Mouse (Mus musculus): ENCODE measurements around the gene Inpp5a. TPM values are rescaled to one million over a fixed set of nuclear protein-coding genes. Genes with fewer than 3 reads are reported as not detected.

The Inpp5a gene
- polyA plus RNA-seq, 1 experiment from 2014 or later = 25.2 TPM

DNA sequence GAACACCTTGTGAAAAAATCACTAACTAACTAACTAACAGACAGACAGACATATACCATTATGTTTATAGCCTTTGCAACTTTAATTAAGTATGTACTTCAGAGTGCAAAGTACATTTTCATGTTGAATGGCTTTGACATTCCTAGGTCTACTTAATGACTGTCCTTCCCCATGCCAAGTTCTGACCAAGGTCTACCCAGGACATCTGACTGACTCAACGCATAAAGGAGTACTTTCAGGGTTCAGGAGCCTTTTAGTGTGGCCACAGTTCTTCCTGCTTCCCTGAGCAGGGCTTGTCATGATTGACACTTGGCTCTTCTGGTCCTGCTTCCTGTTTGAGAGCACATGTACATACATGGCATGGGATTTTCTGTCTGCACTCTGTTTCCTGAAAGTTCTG is 64.3 kb downstream of the Inpp5a start:
- ATAC-seq (ENCODE audit: low FRiP score) (no peak), DNase-seq (ENCODE audit: low spot score, missing footprints) (peak; percentile 26)
- Histone ChIP-seq H3K36me3 (ENCODE audit: control insufficient read depth, insufficient read depth, low read length) (no peaks in the 10 kb centered on the region), H3K27ac (ENCODE audit: low read depth, low read length) (no peak overlapping the region), H3K9me3 (ENCODE audit: control insufficient read depth, low read length) (no peaks in the 10 kb centered on the region), H3K4me1 (ENCODE audit: control insufficient read depth, insufficient read depth, low read length) (no peaks in the 10 kb centered on the region), H3K9ac (ENCODE audit: low read length) (no peak overlapping the region), H3K4me2 (no peak overlapping the region), H3K27me3 (ENCODE audit: control insufficient read depth, insufficient read depth, low read length) (no peaks in the 10 kb centered on the region), H3K4me3 (ENCODE audit: low read depth, low read length) (no peak overlapping the region)
- WGBS = 74% methylated on average over 1 of the region's 1 CpGs

DNA sequence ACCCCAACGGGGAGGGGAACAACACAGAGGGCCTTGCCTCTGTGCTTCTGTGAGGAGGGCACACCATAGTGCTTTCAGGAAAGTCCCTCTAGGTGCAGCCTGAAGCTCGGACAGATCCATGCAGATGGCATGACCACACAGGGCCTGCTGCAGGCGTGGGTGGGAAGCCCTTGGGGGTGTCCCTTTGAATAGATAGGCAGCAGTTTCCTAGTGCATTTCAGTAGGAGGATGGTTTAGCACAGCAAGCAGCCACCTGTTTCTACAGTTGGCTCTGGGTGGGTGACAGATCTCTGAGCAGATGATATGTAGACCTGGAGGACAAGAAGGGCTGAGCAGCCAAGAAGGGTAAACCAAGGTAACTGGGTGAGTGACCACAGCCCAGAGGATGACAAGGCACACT is 65.4 kb downstream of the Inpp5a start:
- H3K4me1 ChIP-seq (ENCODE audit: control insufficient read depth, insufficient read depth, low read length) = no peaks in the 10 kb centered on the region
- H3K9me3 ChIP-seq (ENCODE audit: control insufficient read depth, low read length) = no peaks in the 10 kb centered on the region
- WGBS = 82% methylated on average over 3 of the region's 3 CpGs
- H3K27me3 ChIP-seq (ENCODE audit: control insufficient read depth, insufficient read depth, low read length) = no peaks in the 10 kb centered on the region
- no peak overlapping the region for H3K4me2 ChIP-seq
- peak; percentile 47 for DNase-seq (ENCODE audit: low spot score, missing footprints)
- no peak overlapping the region for H3K9ac ChIP-seq (ENCODE audit: low read length)
- H3K36me3 ChIP-seq (ENCODE audit: control insufficient read depth, insufficient read depth, low read length) = no peaks in the 10 kb centered on the region
- no peak for ATAC-seq (ENCODE audit: low FRiP score)
- H3K4me3 ChIP-seq (ENCODE audit: low read depth, low read length) = no peak overlapping the region
- no peak overlapping the region for H3K27ac ChIP-seq (ENCODE audit: low read depth, low read length)

GRCm38 (mm10) chr7:139456759-139457158 is 67.8 kb downstream of the Inpp5a start:
- no peaks in the 10 kb centered on the region for H3K27me3 ChIP-seq (ENCODE audit: control insufficient read depth, insufficient read depth, low read length)
- no peaks in the 10 kb centered on the region for H3K36me3 ChIP-seq (ENCODE audit: control insufficient read depth, insufficient read depth, low read length)
- WGBS = 77% methylated on average over 6 of the region's 6 CpGs
- H3K4me3 ChIP-seq (ENCODE audit: low read depth, low read length) = no peak overlapping the region
- DNase-seq (ENCODE audit: low spot score, missing footprints) (peak; percentile 2), ATAC-seq (ENCODE audit: low FRiP score) (no peak)
- H3K4me1 ChIP-seq (ENCODE audit: control insufficient read depth, insufficient read depth, low read length) = no peaks in the 10 kb centered on the region
- H3K4me2 ChIP-seq = no peak overlapping the region
- H3K27ac ChIP-seq (ENCODE audit: low read depth, low read length) = no peak overlapping the region
- H3K9ac ChIP-seq (ENCODE audit: low read length) = no peak overlapping the region
- H3K9me3 ChIP-seq (ENCODE audit: control insufficient read depth, low read length) = no peaks in the 10 kb centered on the region

DNA sequence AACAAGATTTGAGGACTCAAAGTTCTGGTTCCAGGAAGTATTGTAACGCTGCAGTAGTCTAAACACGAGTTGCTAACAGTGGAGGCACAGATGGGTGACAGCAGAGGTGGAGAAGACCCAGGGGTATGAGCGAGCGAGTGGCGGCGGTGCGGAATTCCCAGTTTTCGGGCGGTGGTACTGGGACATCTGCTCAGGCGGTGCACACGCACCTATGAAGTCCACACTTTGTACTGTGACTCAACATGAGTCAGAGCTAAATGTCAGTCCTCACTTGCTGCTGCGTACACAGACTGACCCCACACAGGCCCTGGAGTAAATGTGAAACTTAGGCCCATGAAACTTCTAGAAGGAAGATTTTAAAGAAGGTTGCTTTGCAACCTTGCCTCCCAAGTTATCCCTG is 72.4 kb downstream of the Inpp5a start:
- H3K27me3 ChIP-seq (ENCODE audit: control insufficient read depth, insufficient read depth, low read length) = no peaks in the 10 kb centered on the region
- ATAC-seq (ENCODE audit: low FRiP score) = no peak
- no peaks in the 10 kb centered on the region for H3K9me3 ChIP-seq (ENCODE audit: control insufficient read depth, low read length)
- H3K4me2 ChIP-seq = no peak overlapping the region
- no peaks in the 10 kb centered on the region for H3K36me3 ChIP-seq (ENCODE audit: control insufficient read depth, insufficient read depth, low read length)
- no peaks in the 10 kb centered on the region for H3K4me1 ChIP-seq (ENCODE audit: control insufficient read depth, insufficient read depth, low read length)
- 92% methylated on average over 12 of the region's 12 CpGs for WGBS
- no peak overlapping the region for H3K9ac ChIP-seq (ENCODE audit: low read length)
- DNase-seq (ENCODE audit: low spot score, missing footprints) = no peak
- no peak overlapping the region for H3K4me3 ChIP-seq (ENCODE audit: low read depth, low read length)
- H3K27ac ChIP-seq (ENCODE audit: low read depth, low read length) = no peak overlapping the region

GRCm38 (mm10) chr7:139462142-139462541 is 73.2 kb downstream of the Inpp5a start:
- WGBS = 77% methylated on average over 10 of the region's 10 CpGs
- no peak for ATAC-seq (ENCODE audit: low FRiP score)
- H3K4me1 ChIP-seq (ENCODE audit: control insufficient read depth, insufficient read depth, low read length) = no peaks in the 10 kb centered on the region
- no peaks in the 10 kb centered on the region for H3K9me3 ChIP-seq (ENCODE audit: control insufficient read depth, low read length)
- H3K27ac ChIP-seq (ENCODE audit: low read depth, low read length) = no peak overlapping the region
- H3K4me3 ChIP-seq (ENCODE audit: low read depth, low read length) = no peak overlapping the region
- H3K9ac ChIP-seq (ENCODE audit: low read length) = no peak overlapping the region
- no peak overlapping the region for H3K4me2 ChIP-seq
- no peaks in the 10 kb centered on the region for H3K27me3 ChIP-seq (ENCODE audit: control insufficient read depth, insufficient read depth, low read length)
- no peaks in the 10 kb centered on the region for H3K36me3 ChIP-seq (ENCODE audit: control insufficient read depth, insufficient read depth, low read length)
- DNase-seq (ENCODE audit: low spot score, missing footprints) = no peak

- ATAC-seq (ENCODE audit: low FRiP score) (no peak), DNase-seq (ENCODE audit: low spot score, missing footprints) (no peak)
- peaks cover 2% of the 10 kb centered on the region; the same call in 1 of the 2 replicates for H3K4me1 ChIP-seq (ENCODE audit: control insufficient read depth, insufficient read depth, low read length)
- H3K4me2 ChIP-seq = no peak overlapping the region
- H3K9me3 ChIP-seq (ENCODE audit: control insufficient read depth, low read length) = no peaks in the 10 kb centered on the region
- no peaks in the 10 kb centered on the region for H3K27me3 ChIP-seq (ENCODE audit: control insufficient read depth, insufficient read depth, low read length)
- H3K9ac ChIP-seq (ENCODE audit: low read length) = no peak overlapping the region
- no peaks in the 10 kb centered on the region for H3K36me3 ChIP-seq (ENCODE audit: control insufficient read depth, insufficient read depth, low read length)
- H3K4me3 ChIP-seq (ENCODE audit: low read depth, low read length) = no peak overlapping the region
- 91% methylated on average over 4 of the region's 4 CpGs for WGBS
- no peak overlapping the region for H3K27ac ChIP-seq (ENCODE audit: low read depth, low read length)
These were observed 76.6 kb downstream of the Inpp5a start for GRCm38 (mm10) chr7:139465538-139465937.

- Histone ChIP-seq H3K9ac (ENCODE audit: low read length) (no peak overlapping the region), H3K4me3 (ENCODE audit: low read depth, low read length) (no peak overlapping the region), H3K4me1 (ENCODE audit: control insufficient read depth, insufficient read depth, low read length) (peaks cover 2% of the 10 kb centered on the region; the same call in 1 of the 2 replicates), H3K9me3 (ENCODE audit: control insufficient read depth, low read length) (no peaks in the 10 kb centered on the region), H3K36me3 (ENCODE audit: control insufficient read depth, insufficient read depth, low read length) (no peaks in the 10 kb centered on the region), H3K27me3 (ENCODE audit: control insufficient read depth, insufficient read depth, low read length) (no peaks in the 10 kb centered on the region), H3K4me2 (no peak overlapping the region), H3K27ac (ENCODE audit: low read depth, low read length) (no peak overlapping the region)
- DNase-seq (ENCODE audit: low spot score, missing footprints) (no peak), ATAC-seq (ENCODE audit: low FRiP score) (no peak)
- 76% methylated on average over 6 of the region's 7 CpGs for WGBS
These were observed 77.7 kb downstream of the Inpp5a start for GRCm38 (mm10) chr7:139466484-139467176.

DNA sequence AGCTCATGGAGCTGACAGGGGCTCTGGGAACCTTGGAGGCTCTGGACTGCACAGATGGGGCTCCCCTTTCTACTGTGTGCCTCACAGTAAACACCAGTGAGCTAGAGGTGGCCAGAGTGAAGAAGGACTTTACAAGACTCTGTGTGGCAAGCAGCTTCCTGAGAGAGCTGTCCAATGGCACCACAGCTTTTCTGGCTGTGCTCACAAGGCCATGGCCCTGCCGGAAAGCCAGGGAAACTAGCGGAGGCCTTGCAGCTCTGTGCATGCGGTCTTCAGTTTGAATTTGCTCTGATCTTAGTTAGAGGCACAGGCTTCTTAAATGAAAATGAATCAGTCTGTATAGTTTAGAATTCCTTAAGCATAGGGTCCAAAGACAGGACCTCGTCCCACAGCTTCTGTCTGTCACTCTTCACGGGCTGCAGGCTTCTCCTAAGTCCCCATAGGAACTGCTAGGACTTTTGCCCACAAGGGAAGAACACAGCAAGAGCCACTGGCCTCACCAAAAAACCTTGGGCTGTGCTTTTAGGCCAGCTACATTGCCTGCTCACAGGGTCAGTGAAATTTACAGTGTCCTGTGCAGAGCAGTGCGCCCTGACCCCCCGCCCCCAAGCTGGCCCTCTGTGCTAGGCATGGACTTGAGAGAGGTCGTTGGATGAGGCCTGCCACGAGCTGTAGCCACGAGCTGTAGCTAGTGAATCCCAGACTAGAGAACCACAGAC is 78.4 kb downstream of the Inpp5a start:
- Histone ChIP-seq H3K9ac (ENCODE audit: low read length) (no peak overlapping the region), H3K27ac (ENCODE audit: low read depth, low read length) (no peak overlapping the region), H3K4me2 (no peak overlapping the region), H3K27me3 (ENCODE audit: control insufficient read depth, insufficient read depth, low read length) (no peaks in the 10 kb centered on the region), H3K9me3 (ENCODE audit: control insufficient read depth, low read length) (no peaks in the 10 kb centered on the region), H3K4me1 (ENCODE audit: control insufficient read depth, insufficient read depth, low read length) (peaks cover 2% of the 10 kb centered on the region; the same call in 1 of the 2 replicates), H3K36me3 (ENCODE audit: control insufficient read depth, insufficient read depth, low read length) (no peaks in the 10 kb centered on the region), H3K4me3 (ENCODE audit: low read depth, low read length) (no peak overlapping the region)
- 78% methylated on average over 10 of the region's 10 CpGs for WGBS
- ATAC-seq (ENCODE audit: low FRiP score) (no peak), DNase-seq (ENCODE audit: low spot score, missing footprints) (no peak)

GRCm38 (mm10) chr7:139467896-139468279 is 79.0 kb downstream of the Inpp5a start:
- H3K27ac ChIP-seq (ENCODE audit: low read depth, low read length) = no peak overlapping the region
- WGBS = 67% methylated on average over 4 of the region's 4 CpGs
- no peak overlapping the region for H3K4me3 ChIP-seq (ENCODE audit: low read depth, low read length)
- no peaks in the 10 kb centered on the region for H3K27me3 ChIP-seq (ENCODE audit: control insufficient read depth, insufficient read depth, low read length)
- H3K9ac ChIP-seq (ENCODE audit: low read length) = no peak overlapping the region
- DNase-seq (ENCODE audit: low spot score, missing footprints) (no peak), ATAC-seq (ENCODE audit: low FRiP score) (no peak)
- peaks cover 2% of the 10 kb centered on the region; the same call in 1 of the 2 replicates for H3K4me1 ChIP-seq (ENCODE audit: control insufficient read depth, insufficient read depth, low read length)
- no peaks in the 10 kb centered on the region for H3K9me3 ChIP-seq (ENCODE audit: control insufficient read depth, low read length)
- no peaks in the 10 kb centered on the region for H3K36me3 ChIP-seq (ENCODE audit: control insufficient read depth, insufficient read depth, low read length)
- no peak overlapping the region for H3K4me2 ChIP-seq

All from midbrain, embryonic 11.5 days (tissue).